Mouse (Mus musculus) embryonic fibroblast, embryonic 13.5 days (primary cell): ENCODE data around the gene Rgs12.

Experiments
- CTCF ChIP-seq: IDR thresholded peaks from 2 replicates; pipeline ENCODE4 v1.5.1; 2011; ENCODE audit warnings: mild to moderate bottlenecking, control low read depth, low read length, moderate library complexity, borderline replicate concordance; ENCODE audit not compliant: insufficient read depth
- POLR2A ChIP-seq: IDR thresholded peaks from 2 replicates; pipeline ENCODE4 v1.6.1; 2011; ENCODE audit warnings: low read depth, mild to moderate bottlenecking, control low read depth, low read length, moderate library complexity

DNA sequence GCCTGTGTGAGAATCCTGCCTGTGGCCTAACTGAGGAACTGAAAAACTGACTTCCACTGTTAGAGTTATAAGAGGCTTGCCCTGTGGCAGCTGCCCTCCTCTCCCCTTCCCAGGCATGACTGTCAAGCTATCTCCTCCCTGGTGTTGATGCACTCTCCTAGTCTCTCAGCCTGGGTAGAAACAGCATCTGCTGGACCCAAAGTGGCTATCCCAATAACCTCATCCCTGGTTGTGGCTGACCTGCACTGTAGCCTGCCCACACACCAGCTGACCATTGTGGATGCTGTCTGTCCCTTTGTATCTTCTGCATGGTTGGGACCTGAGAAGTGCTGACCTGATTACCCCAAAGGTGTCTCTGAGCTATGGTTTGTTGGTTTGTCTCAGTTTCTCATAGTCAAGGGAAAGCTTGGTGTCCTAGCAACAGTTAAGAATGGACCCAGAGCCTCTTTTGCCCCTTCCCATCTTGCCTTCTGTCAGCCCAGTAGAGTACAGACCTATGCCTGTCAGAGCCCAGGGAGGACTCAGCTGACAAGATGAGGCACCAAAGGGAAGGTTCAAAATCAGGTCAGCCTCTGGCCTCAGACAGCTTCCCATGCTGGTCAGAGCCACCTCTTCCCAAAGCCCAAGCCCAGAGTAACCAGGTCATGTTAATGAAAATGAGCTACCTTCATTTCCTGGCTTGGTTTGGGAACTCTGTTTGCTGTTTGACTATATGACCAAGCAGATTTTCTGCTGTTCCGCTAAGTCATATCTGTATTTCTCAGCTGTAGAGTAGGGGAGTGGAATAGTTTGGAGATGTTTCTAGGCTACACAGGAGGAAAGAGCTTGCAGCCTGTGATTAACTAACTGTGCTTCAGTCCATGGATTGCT, 39.4 kb upstream of the Rgs12 start:
- TF ChIP-seq POLR2A (no peak), CTCF (no peak)
